Mouse (Mus musculus) forebrain, embryonic 13.5 days (tissue): ENCODE data around the gene Shcbp1l. TPM values are rescaled to one million over a fixed set of nuclear protein-coding genes. Genes with fewer than 3 reads are reported as not detected.
"Not testable (repeated sequence)": the region's sequence is repeated elsewhere in the genome, so short reads cannot be mapped to it uniquely, and the experiment has no call there.

ENCODE experiments used
- ATAC-seq: fragments of 200-750 bp; cut with Nextera tagmentation; 2 replicates; pipeline ENCODE4 v1.8.0; 2017
- H3K27ac ChIP-seq: fragments of 300-500 bp; sonication (generic); 2 replicates; pipeline ENCODE4 v1.5.1; 2015; ENCODE audit warnings: inconsistent platforms, mild to moderate bottlenecking, moderate library complexity
- H3K27me3 ChIP-seq: fragments of 300-500 bp; sonication (generic); 2 replicates; pipeline ENCODE4 v1.6.1; 2015; ENCODE audit warnings: mild to moderate bottlenecking, inconsistent platforms
- H3K36me3 ChIP-seq: fragments of 300-500 bp; sonication (generic); 2 replicates; pipeline ENCODE4 v1.6.1; 2015; ENCODE audit warnings: mild to moderate bottlenecking, inconsistent platforms; ENCODE audit not compliant: poor library complexity, severe bottlenecking
- H3K4me1 ChIP-seq: fragments of 300-500 bp; sonication (generic); 2 replicates; pipeline ENCODE4 v1.6.1; 2015; ENCODE audit warnings: inconsistent platforms
- H3K4me2 ChIP-seq: fragments of 300-500 bp; sonication (generic); 2 replicates; pipeline ENCODE4 v1.6.1; 2015; ENCODE audit warnings: inconsistent platforms, mild to moderate bottlenecking, moderate library complexity
- H3K4me3 ChIP-seq: fragments of 300-500 bp; sonication (generic); 2 replicates; pipeline ENCODE4 v1.5.1; 2015; ENCODE audit warnings: mild to moderate bottlenecking, inconsistent platforms
- H3K9ac ChIP-seq: fragments of 300-500 bp; sonication (generic); 2 replicates; pipeline ENCODE4 v1.6.1; 2015; ENCODE audit warnings: mild to moderate bottlenecking, inconsistent platforms
- H3K9me3 ChIP-seq: fragments of 300-500 bp; sonication (generic); replicated peaks from 2 replicates; pipeline ENCODE4 v1.6.1; 2016; ENCODE audit warnings: inconsistent platforms
- WGBS: fragments of 180-500 bp; shearing (Covaris S2); methylation state at CpG from one replicate; pipeline ENCODE4 v1.1.7; 2015; 5-methylcytosine and 5-hydroxymethylcytosine counted together
- polyA plus RNA-seq: library from polyadenylated mRNA; unstranded; fragments of >200 nt; fragmentation: Nextera tagmentation; extraction: Ambion mirVana; gene quantifications from 2 replicates; pipeline ENCODE4 v1.2.1, GENCODE M21; 2015

The Shcbp1l gene
- polyA plus RNA-seq, 1 experiment from 2014 or later: 0.14 TPM

GRCm38 (mm10) chr1:153410915-153411314 lies 14.0 kb upstream of the Shcbp1l start:
- H3K27ac ChIP-seq, ATAC-seq, H3K9ac ChIP-seq, H3K36me3 ChIP-seq, H3K4me3 ChIP-seq, H3K4me2 ChIP-seq, H3K9me3 ChIP-seq, H3K4me1 ChIP-seq, H3K27me3 ChIP-seq: not testable (repeated sequence)
- 100% methylated on average over 1 of the region's 4 CpGs for WGBS

- Histone ChIP-seq H3K27ac (no peak overlapping the region), H3K9ac (no peak overlapping the region), H3K27me3 (no peaks in the 10 kb centered on the region), H3K4me1 (no peaks in the 10 kb centered on the region), H3K9me3 (no peaks in the 10 kb centered on the region), H3K36me3 (no peaks in the 10 kb centered on the region), H3K4me3 (no peak overlapping the region), H3K4me2 (no peak overlapping the region)
- no peak for ATAC-seq
- 86% methylated on average over 6 of the region's 6 CpGs for WGBS
Observed at GRCm38 (mm10) chr1:153411723-153412122, 13.2 kb upstream of the Shcbp1l start.

- H3K27ac ChIP-seq, ATAC-seq, H3K27me3 ChIP-seq, H3K4me3 ChIP-seq, H3K4me1 ChIP-seq, H3K9me3 ChIP-seq, H3K4me2 ChIP-seq, H3K36me3 ChIP-seq, H3K9ac ChIP-seq: not testable (repeated sequence)
- 69% methylated on average over 3 of the region's 4 CpGs for WGBS
Observed at GRCm38 (mm10) chr1:153412663-153413396, 12.1 kb upstream of the Shcbp1l start.

GRCm38 (mm10) chr1:153413397-153414020 lies 11.5 kb upstream of the Shcbp1l start:
- WGBS: 81% methylated on average over 13 of the region's 13 CpGs
- H3K4me3 ChIP-seq, H3K4me1 ChIP-seq, H3K27ac ChIP-seq, H3K9me3 ChIP-seq, ATAC-seq, H3K9ac ChIP-seq, H3K36me3 ChIP-seq, H3K27me3 ChIP-seq, H3K4me2 ChIP-seq: not testable (repeated sequence)

- not testable (repeated sequence) for H3K9ac ChIP-seq, H3K36me3 ChIP-seq, H3K4me1 ChIP-seq, H3K27ac ChIP-seq, H3K4me3 ChIP-seq, ATAC-seq, H3K4me2 ChIP-seq, H3K27me3 ChIP-seq, H3K9me3 ChIP-seq
- WGBS: 91% methylated on average over 24 of the region's 24 CpGs
Observed at GRCm38 (mm10) chr1:153414114-153414723, 10.7 kb upstream of the Shcbp1l start.

GRCm38 (mm10) chr1:153414962-153415361 lies 10.0 kb upstream of the Shcbp1l start:
- Histone ChIP-seq H3K4me2 (no peak overlapping the region), H3K9me3 (no peaks in the 10 kb centered on the region), H3K27me3 (no peaks in the 10 kb centered on the region), H3K36me3 (no peaks in the 10 kb centered on the region), H3K9ac (no peak overlapping the region), H3K4me3 (no peak overlapping the region), H3K4me1 (no peaks in the 10 kb centered on the region), H3K27ac (no peak overlapping the region)
- no peak for ATAC-seq
- whole genome bisulfite sequencing: 93% methylated on average over 4 of the region's 4 CpGs

- not testable (repeated sequence) for H3K9ac ChIP-seq, H3K27ac ChIP-seq, H3K36me3 ChIP-seq, H3K9me3 ChIP-seq, H3K4me3 ChIP-seq, H3K4me1 ChIP-seq, H3K27me3 ChIP-seq, ATAC-seq, H3K4me2 ChIP-seq
- WGBS: 84% methylated on average over 2 of the region's 5 CpGs
Observed at GRCm38 (mm10) chr1:153415742-153416141, 9.2 kb upstream of the Shcbp1l start.

- WGBS: 81% methylated on average over 3 of the region's 3 CpGs
- ATAC-seq, H3K9ac ChIP-seq, H3K27ac ChIP-seq, H3K27me3 ChIP-seq, H3K36me3 ChIP-seq, H3K4me3 ChIP-seq, H3K9me3 ChIP-seq, H3K4me2 ChIP-seq, H3K4me1 ChIP-seq: not testable (repeated sequence)
Observed at GRCm38 (mm10) chr1:153416271-153416832, 8.6 kb upstream of the Shcbp1l start.

GRCm38 (mm10) chr1:153417805-153418204 lies 7.2 kb upstream of the Shcbp1l start:
- H3K9ac ChIP-seq, H3K27ac ChIP-seq, H3K4me1 ChIP-seq, H3K4me3 ChIP-seq, H3K36me3 ChIP-seq, H3K27me3 ChIP-seq, H3K9me3 ChIP-seq, ATAC-seq, H3K4me2 ChIP-seq: not testable (repeated sequence)
- WGBS: 54% methylated on average over 4 of the region's 4 CpGs

- peak; percentile 20; the same call in 1 of the 2 replicates for ATAC-seq
- peaks cover 17% of the 10 kb centered on the region for H3K27me3 ChIP-seq
- no peaks in the 10 kb centered on the region for H3K9me3 ChIP-seq
- peaks cover 4% of the 10 kb centered on the region for H3K4me1 ChIP-seq
- peak overlapping the region; percentile 64; the same call in 1 of the 2 replicates for H3K9ac ChIP-seq
- peak overlapping the region; percentile 56 for H3K4me3 ChIP-seq
- WGBS: 41% methylated on average over 12 of the region's 12 CpGs
- H3K36me3 ChIP-seq: no peaks in the 10 kb centered on the region
- H3K27ac ChIP-seq: no peak overlapping the region
- H3K4me2 ChIP-seq: peak overlapping the region; percentile 96
Observed at GRCm38 (mm10) chr1:153424271-153424670, 691 bp upstream of the Shcbp1l start.

- ATAC-seq: no peak
- Histone ChIP-seq H3K27me3 (peaks cover 10% of the 10 kb centered on the region), H3K4me2 (no peak overlapping the region), H3K27ac (no peak overlapping the region), H3K9me3 (no peaks in the 10 kb centered on the region), H3K4me3 (no peak overlapping the region), H3K4me1 (no peaks in the 10 kb centered on the region), H3K36me3 (no peaks in the 10 kb centered on the region), H3K9ac (no peak overlapping the region)
- WGBS: 78% methylated on average over 7 of the region's 7 CpGs
Observed at GRCm38 (mm10) chr1:153431158-153431557, 6.2 kb downstream of the Shcbp1l start.

- H3K4me3 ChIP-seq: no peak overlapping the region
- H3K27ac ChIP-seq: no peak overlapping the region
- H3K27me3 ChIP-seq: peaks cover 6% of the 10 kb centered on the region; the same call in 1 of the 2 replicates
- WGBS: 90% methylated on average over 10 of the region's 10 CpGs
- H3K4me2 ChIP-seq: no peak overlapping the region
- no peaks in the 10 kb centered on the region for H3K9me3 ChIP-seq
- no peak overlapping the region for H3K9ac ChIP-seq
- ATAC-seq: no peak
- no peaks in the 10 kb centered on the region for H3K4me1 ChIP-seq
- no peaks in the 10 kb centered on the region for H3K36me3 ChIP-seq
Observed at GRCm38 (mm10) chr1:153431701-153432100, 6.7 kb downstream of the Shcbp1l start.
